30 mouse cellular contexts compared by ENCODE assay signal in genomic region chr5:29253876-29254275, GRCm38 (mm10). TPM values are rescaled to one million over a fixed set of nuclear protein-coding genes. Genes with fewer than 3 reads are reported as not detected.
DNase-seq lines count a peak whose midpoint lies in the region; ATAC-seq and TF ChIP-seq lines count a peak whose summit lies in the region.
"Had no signal": no experiment of that assay in that cellular context is flagged by ENCODE, and none has a peak within 500 bp of the region (broad histone marks: within the 10 kb centered on the region; RNA-seq: fewer than 3 reads in every experiment).

No protein-coding gene starts in this region.

- no peak overlapping the region for H3K4me2 ChIP-seq in forebrain, embryonic 11.5 days (ENCODE audit: low read depth, low read length, severe bottlenecking)
- H3K4me2 ChIP-seq in forebrain, embryonic 16.5 days (ENCODE audit: low read length), result no peak overlapping the region
- H3K4me2 ChIP-seq in liver, embryonic 12.5 days, result no peak overlapping the region
- H3K4me2 ChIP-seq: embryonic facial prominence, embryonic 12.5 days; heart, embryonic 12.5 days; hindbrain, embryonic 12.5 days; limb, embryonic 12.5 days; liver, embryonic 13.5 days had no signal

- H3K27ac ChIP-seq in forebrain, embryonic 11.5 days (ENCODE audit: low read depth, low read length), result no peak overlapping the region
- no peak overlapping the region for H3K27ac ChIP-seq in forebrain, embryonic 16.5 days (ENCODE audit: low read length)
- H3K27ac ChIP-seq in liver, adult 2 months (replicated peaks; ENCODE audit: insufficient read depth, low read depth, low read length), result no peak overlapping the region
- no peak overlapping the region for H3K27ac ChIP-seq in liver, embryonic 12.5 days
- H3K27ac ChIP-seq: embryonic facial prominence, embryonic 12.5 days; hindbrain, embryonic 12.5 days; limb, embryonic 12.5 days; liver, embryonic 13.5 days; macrophage; stomach, postnatal 0 days had no signal

- peaks cover 3% of the 10 kb centered on the region; the same call in 1 of the 2 replicates for H3K4me1 ChIP-seq in forebrain, embryonic 11.5 days (replicated peaks; ENCODE audit: control insufficient read depth, insufficient read depth, low read length)
- H3K4me1 ChIP-seq in forebrain, embryonic 16.5 days (replicated peaks; ENCODE audit: control insufficient read depth, insufficient read depth, low read length), result no peaks in the 10 kb centered on the region
- H3K4me1 ChIP-seq in liver, adult 2 months (ENCODE audit: control insufficient read depth, insufficient read depth, low read length), result no peaks in the 10 kb centered on the region; the same call in 1 of the 2 replicates
- H3K4me1 ChIP-seq in liver, embryonic 12.5 days, result no peaks in the 10 kb centered on the region
- H3K4me1 ChIP-seq: embryonic facial prominence, embryonic 12.5 days; heart, embryonic 12.5 days; limb, embryonic 12.5 days; liver, embryonic 13.5 days had no signal

- H3K9ac ChIP-seq in forebrain, embryonic 11.5 days (ENCODE audit: low read length), result no peak overlapping the region
- no peak overlapping the region for H3K9ac ChIP-seq in forebrain, embryonic 16.5 days (replicated peaks; ENCODE audit: low read depth, low read length)
- no peak overlapping the region for H3K9ac ChIP-seq in liver, adult 2 months (ENCODE audit: low read depth, low read length)
- no peak overlapping the region for H3K9ac ChIP-seq in liver, embryonic 12.5 days
- H3K9ac ChIP-seq: embryonic facial prominence, embryonic 12.5 days; heart, embryonic 12.5 days; hindbrain, embryonic 12.5 days; limb, embryonic 12.5 days; liver, embryonic 13.5 days had no signal

- TF ChIP-seq POLR2A in liver, adult 2 months (IDR thresholded peaks at IDR 0.05; ENCODE audit: extremely low read depth, insufficient read depth, low read length), result no peak
- TF ChIP-seq POLR2A in brain, embryonic 14.5 days (IDR thresholded peaks at IDR 0.05; ENCODE audit: borderline replicate concordance, extremely low read depth, insufficient read depth, insufficient read length, poor library complexity, severe bottlenecking), result no peak

- H3K36me3 ChIP-seq in forebrain, embryonic 11.5 days (ENCODE audit: control insufficient read depth, insufficient read depth, low read length), result no peaks in the 10 kb centered on the region
- H3K36me3 ChIP-seq in forebrain, embryonic 16.5 days (ENCODE audit: control insufficient read depth, insufficient read depth), result no peaks in the 10 kb centered on the region
- no peaks in the 10 kb centered on the region; the same call in 1 of the 2 replicates for H3K36me3 ChIP-seq in liver, adult 2 months (ENCODE audit: control insufficient read depth, insufficient read depth, low read length)
- no peaks in the 10 kb centered on the region for H3K36me3 ChIP-seq in liver, embryonic 12.5 days
- H3K36me3 ChIP-seq: embryonic facial prominence, embryonic 12.5 days; heart, embryonic 12.5 days; hindbrain, embryonic 12.5 days; limb, embryonic 12.5 days; liver, embryonic 13.5 days had no signal

- TF ChIP-seq CTCF in liver, adult 2 months (IDR thresholded peaks at IDR 0.05; ENCODE audit: low read depth, low read length), result no peak
- no peak for TF ChIP-seq CTCF in brain, embryonic 14.5 days (IDR thresholded peaks at IDR 0.05; ENCODE audit: borderline replicate concordance, extremely low read depth, insufficient read depth, insufficient read length)

- 32% methylated on average over 2 of the region's 2 CpGs for WGBS in forebrain, embryonic 11.5 days
- 6% methylated on average over 2 of the region's 2 CpGs for WGBS in forebrain, embryonic 16.5 days
- WGBS in liver, adult 2 months, result 81% methylated on average over 2 of the region's 2 CpGs
- 71% methylated on average over 2 of the region's 2 CpGs for WGBS in liver, embryonic 12.5 days (ENCODE audit: insufficient replicate concordance)

- DNase-seq in forebrain, embryonic 11.5 days (ENCODE audit: low spot score), result no peak
- peak; percentile 21 for DNase-seq in liver, adult 2 months (ENCODE audit: extremely low read depth, low read depth, low spot score)
- DNase-seq in ES-CJ7 (ENCODE audit: low read depth, low spot score), result peak; percentile 45
- DNase-seq in brain, embryonic 14.5 days (ENCODE audit: low read depth), result peak; percentile 77
- DNase-seq in cerebellum, postnatal 10 days, result no peak
- DNase-seq: adrenal gland, adult 8-10 months; cerebellum, adult 9-10 months; gastrocnemius, postnatal 14 days; heart, adult 18-20 months; heart, postnatal 10 days; kidney, adult 18-20 months; kidney, postnatal 4 days; liver, embryonic 13.5 days; lung, adult 2 months; right cerebral cortex, postnatal 14 days had no signal

- H3K27me3 ChIP-seq in forebrain, embryonic 11.5 days (ENCODE audit: control insufficient read depth, insufficient read depth, low read length), result no peaks in the 10 kb centered on the region
- no peaks in the 10 kb centered on the region for H3K27me3 ChIP-seq in forebrain, embryonic 16.5 days (replicated peaks; ENCODE audit: control insufficient read depth, insufficient read depth, low read length)
- H3K27me3 ChIP-seq in liver, adult 2 months (ENCODE audit: control insufficient read depth, insufficient read depth, low read length), result no peaks in the 10 kb centered on the region
- no peaks in the 10 kb centered on the region for H3K27me3 ChIP-seq in liver, embryonic 12.5 days (replicated peaks)
- H3K27me3 ChIP-seq: embryonic facial prominence, embryonic 12.5 days; heart, embryonic 12.5 days; hindbrain, embryonic 12.5 days; limb, embryonic 12.5 days; liver, embryonic 13.5 days; Patski had no signal

- peak; percentile 19; the same call in 1 of the 2 replicates for ATAC-seq in forebrain, embryonic 11.5 days (replicated peaks; ENCODE audit: low FRiP score)
- no peak for ATAC-seq in forebrain, embryonic 16.5 days
- no peak for ATAC-seq in liver, embryonic 12.5 days
- ATAC-seq: activated CD4-positive, CD25-positive, alpha-beta regulatory T cell, adult 4 months; CD4-positive, CD25-positive, alpha-beta regulatory T cell, adult 4 months; inflammation-experienced regulatory T-cells, adult 6 months; Patski had no signal

- no peak overlapping the region for H3K4me3 ChIP-seq in forebrain, embryonic 11.5 days (ENCODE audit: low read depth, low read length)
- H3K4me3 ChIP-seq in forebrain, embryonic 16.5 days (replicated peaks; ENCODE audit: low read length), result no peak overlapping the region
- no peak overlapping the region for H3K4me3 ChIP-seq in liver, adult 2 months (ENCODE audit: insufficient read depth, low read depth, low read length)
- H3K4me3 ChIP-seq in liver, embryonic 12.5 days, result no peak overlapping the region
- H3K4me3 ChIP-seq: embryonic facial prominence, embryonic 12.5 days; erythroblast, embryonic 14.5 days; heart, embryonic 12.5 days; hindbrain, embryonic 12.5 days; limb, embryonic 12.5 days; liver, embryonic 13.5 days had no signal

- H3K79me2 ChIP-seq in liver, adult 2 months (ENCODE audit: control insufficient read depth, insufficient read depth, low read length), result no peaks in the 10 kb centered on the region

- H3K9me3 ChIP-seq in forebrain, embryonic 11.5 days (ENCODE audit: control insufficient read depth, low read length), result no peaks in the 10 kb centered on the region
- H3K9me3 ChIP-seq in forebrain, embryonic 16.5 days (ENCODE audit: control insufficient read depth, low read length), result no peaks in the 10 kb centered on the region
- H3K9me3 ChIP-seq in liver, embryonic 12.5 days (replicated peaks), result no peaks in the 10 kb centered on the region
- H3K9me3 ChIP-seq: embryonic facial prominence, embryonic 12.5 days; heart, embryonic 12.5 days; hindbrain, embryonic 12.5 days; limb, embryonic 12.5 days; liver, embryonic 13.5 days had no signal

RNA-seq across cellular contexts. Expression of gene Rnf32, which starts 58.1 kb away (rescaled TPM):
- 6.4 and 7.5 TPM in 2 replicates for polyA plus RNA-seq in forebrain, embryonic 11.5 days (2014; fragmentation: Nextera tagmentation; extraction: Ambion mirVana)
- polyA plus RNA-seq in forebrain, embryonic 16.5 days (2015; fragmentation: Nextera tagmentation; extraction: Ambion mirVana), result 18.1 and 19.6 TPM in 2 replicates
- 0.18 and 0.60 TPM in 2 replicates for total RNA-seq in liver, adult 2 months (2014; rRNA removed)
- 0.07 and 0.15 TPM in 2 replicates for polyA plus RNA-seq in liver, adult 2 months (2012; rRNA removed)
- 0.33 and 0.46 TPM in 2 replicates for polyA plus RNA-seq in liver, embryonic 12.5 days (2016; fragmentation: Nextera tagmentation; extraction: Ambion mirVana)
- 16.0 and 16.3 TPM in 2 replicates for polyA plus RNA-seq in brain, embryonic 14.5 days (2012; rRNA removed)
- total RNA-seq: common myeloid progenitor, adult 5-6 weeks; monocyte, adult 5-6 weeks had no signal
- polyA plus RNA-seq: macrophage had no signal

Comparison
In these comparisons a context has a peak if more than half of its experiments do, and no peak if none do; other contexts are left out.
1. DNase-seq: peak in liver, adult 2 months (single experiment), ES-CJ7 (single experiment) and brain, embryonic 14.5 days (single experiment); none in forebrain, embryonic 11.5 days (single experiment) and cerebellum, postnatal 10 days (0 of 2).